Mouse (Mus musculus) liver, postnatal 0 days (tissue): ENCODE data around the gene Atcay. TPM values are rescaled to one million over a fixed set of nuclear protein-coding genes. Genes with fewer than 3 reads are reported as not detected.
"Not testable (repeated sequence)": the region's sequence is repeated elsewhere in the genome, so short reads cannot be mapped to it uniquely, and the experiment has no call there.

Experiments
- ATAC-seq: fragments of 200-750 bp; cut with Nextera tagmentation; 2 replicates; pipeline ENCODE4 v1.8.0; 2017; ENCODE audit warnings: mild to moderate bottlenecking, moderate library complexity
- DNase-seq: peaks from one replicate; pipeline ENCODE4 v3.0.0-alpha.2; 2016
- H3K27ac ChIP-seq: fragments of 300-500 bp; sonication (generic); 2 replicates; pipeline ENCODE4 v1.5.1; 2014; ENCODE audit warnings: antibody characterized with exemption, moderate library complexity, mild to moderate bottlenecking, low read depth
- H3K27me3 ChIP-seq: fragments of 300-500 bp; sonication (generic); 2 replicates; pipeline ENCODE4 v1.6.1; 2014; ENCODE audit warnings: low read length, control low read depth, mixed read lengths; ENCODE audit not compliant: insufficient read depth
- H3K36me3 ChIP-seq: fragments of 300-500 bp; sonication (generic); replicated peaks from 2 replicates; pipeline ENCODE4 v1.6.1; 2014; ENCODE audit warnings: mild to moderate bottlenecking, control low read depth, low read length, moderate library complexity, mixed read lengths; ENCODE audit not compliant: insufficient read depth
- H3K4me1 ChIP-seq: fragments of 300-500 bp; sonication (generic); 2 replicates; pipeline ENCODE4 v1.6.1; 2014; ENCODE audit warnings: antibody characterized with exemption, mild to moderate bottlenecking, control low read depth; ENCODE audit not compliant: insufficient read depth
- H3K4me2 ChIP-seq: fragments of 300-500 bp; sonication (generic); 2 replicates; pipeline ENCODE4 v1.6.1; 2014; ENCODE audit warnings: low read depth, mild to moderate bottlenecking, low read length, moderate library complexity, mixed read lengths
- H3K4me3 ChIP-seq: fragments of 300-500 bp; sonication (generic); 2 replicates; pipeline ENCODE4 v1.5.1; 2014; ENCODE audit warnings: low read depth, low read length
- H3K9ac ChIP-seq: fragments of 300-500 bp; sonication (generic); replicated peaks from 2 replicates; pipeline ENCODE4 v1.6.1; 2014; ENCODE audit warnings: mild to moderate bottlenecking, moderate library complexity
- H3K9me3 ChIP-seq: fragments of 300-500 bp; sonication (generic); 2 replicates; pipeline ENCODE4 v1.6.1; 2016; ENCODE audit warnings: mild to moderate bottlenecking, control low read depth, low read length, mixed read lengths
- CTCF ChIP-seq: sonication (generic); IDR thresholded peaks from 2 replicates; pipeline ENCODE4 v1.5.1; 2016; ENCODE audit warnings: antibody characterized with exemption, low read depth
- EP300 ChIP-seq: IDR thresholded peaks from 2 replicates; pipeline ENCODE4 v1.6.1; 2016; ENCODE audit warnings: antibody characterized with exemption, low read depth, mild to moderate bottlenecking
- WGBS: fragments of 180-500 bp; shearing (Covaris S2); extraction: QIAGEN DNeasy Blood & Tissue Kit; methylation state at CpG from one replicate; pipeline ENCODE4 v1.1.7; 2014; ENCODE audit not compliant: insufficient replicate concordance; 5-methylcytosine and 5-hydroxymethylcytosine counted together
- polyA plus RNA-seq: library from polyadenylated mRNA; unstranded; fragments of >200 nt; fragmentation: Nextera tagmentation; extraction: Ambion mirVana; gene quantifications from 2 replicates; pipeline ENCODE4 v1.2.1, GENCODE M21; 2015

Atcay gene
- polyA plus RNA-seq, 1 experiment from 2014 or later = not detected

- WGBS = under 1% methylated on average over 77 of the region's 77 CpGs
- 0 out of 2 replicates have a peak, but pooled peaks have one; percentile 67 for TF ChIP-seq EP300
- TF ChIP-seq CTCF = 0 out of 2 replicates have a peak, but pooled peaks have one; percentile 21
Observed at GRCm38 (mm10) chr10:81176466-81177271, 54.0 kb downstream of the Atcay start, which contains the start of gene Eef2. Gene Eef2, plus strand, starts transcription at chr10:81176631.

GRCm38 (mm10) chr10:81175936-81176465 lies 54.6 kb downstream of the Atcay start:
- Histone ChIP-seq H3K36me3 (peaks cover 34% of the 10 kb centered on the region), H3K27ac (peak overlapping the region; percentile 93), H3K4me3 (peak overlapping the region; percentile 82), H3K4me2 (peak overlapping the region; percentile 84), H3K9me3 (no peaks in the 10 kb centered on the region), H3K27me3 (no peaks in the 10 kb centered on the region), H3K4me1 (peaks cover 31% of the 10 kb centered on the region), H3K9ac (peak overlapping the region; percentile 51)
- TF ChIP-seq EP300 = no peak
- no peak for TF ChIP-seq CTCF
- no peak for ATAC-seq
- DNase-seq = no peak
- WGBS = 11% methylated on average over 13 of the region's 13 CpGs

More at GRCm38 (mm10) chr10:81176466-81177271, 54.0 kb downstream of the Atcay start, which contains the start of gene Eef2:
- Histone ChIP-seq H3K9ac (peak within 1 kb of the TSS; percentile 98), H3K36me3 (peaks cover 41% of the 10 kb centered on the region), H3K9me3 (no peaks in the 10 kb centered on the region), H3K4me2 (peak within 1 kb of the TSS; percentile 84), H3K4me1 (peaks cover 31% of the 10 kb centered on the region), H3K27me3 (no peaks in the 10 kb centered on the region), H3K4me3 (peak within 1 kb of the TSS; percentile 82), H3K27ac (peak within 1 kb of the TSS; percentile 93)
- peak; percentile 65 for ATAC-seq
- peak; percentile 99 for DNase-seq

GRCm38 (mm10) chr10:81175345-81175701 lies 55.3 kb downstream of the Atcay start:
- not testable (repeated sequence) for H3K9ac ChIP-seq, DNase-seq, ATAC-seq, H3K27me3 ChIP-seq, H3K9me3 ChIP-seq
- peak overlapping the region; percentile 84 for H3K4me2 ChIP-seq
- 9% methylated on average over 4 of the region's 4 CpGs for WGBS
- peaks cover 27% of the 10 kb centered on the region for H3K36me3 ChIP-seq
- peak overlapping the region; percentile 6; the same call in 1 of the 2 replicates for H3K4me3 ChIP-seq
- H3K4me1 ChIP-seq = peaks cover 31% of the 10 kb centered on the region
- peak overlapping the region; percentile 93 for H3K27ac ChIP-seq

- H3K27me3 ChIP-seq = no peaks in the 10 kb centered on the region
- H3K9me3 ChIP-seq = no peaks in the 10 kb centered on the region
- peak; percentile 25 for ATAC-seq
- H3K4me3 ChIP-seq = peak overlapping the region; percentile 6; the same call in 1 of the 2 replicates
- DNase-seq = peak; percentile 91
- H3K27ac ChIP-seq = peak overlapping the region; percentile 93
- H3K36me3 ChIP-seq = peaks cover 22% of the 10 kb centered on the region
- H3K4me1 ChIP-seq = peaks cover 31% of the 10 kb centered on the region
- H3K4me2 ChIP-seq = peak overlapping the region; percentile 84
- TF ChIP-seq CTCF (peak; percentile 98), EP300 (no peak)
- 9% methylated on average over 29 of the region's 29 CpGs for WGBS
- no peak overlapping the region for H3K9ac ChIP-seq
Observed at GRCm38 (mm10) chr10:81174617-81175344, 55.9 kb downstream of the Atcay start.

- peaks cover 33% of the 10 kb centered on the region for H3K4me1 ChIP-seq
- 7% methylated on average over 21 of the region's 21 CpGs for WGBS
- peak; percentile 12; the same call in 1 of the 2 replicates for ATAC-seq
Observed at GRCm38 (mm10) chr10:81173132-81173531, 57.5 kb downstream of the Atcay start.

GRCm38 (mm10) chr10:81169411-81169900 lies 61.2 kb downstream of the Atcay start:
- not testable (repeated sequence) for H3K36me3 ChIP-seq, H3K9ac ChIP-seq, H3K9me3 ChIP-seq, H3K27me3 ChIP-seq, DNase-seq, H3K4me3 ChIP-seq
- Histone ChIP-seq H3K4me2 (peak overlapping the region; percentile 43), H3K4me1 (peaks cover 22% of the 10 kb centered on the region), H3K27ac (peak overlapping the region; percentile 50; the same call in 1 of the 2 replicates)
- ATAC-seq = peak; percentile 45
- WGBS = 15% methylated on average over 8 of the region's 14 CpGs

More at GRCm38 (mm10) chr10:81173132-81173531, 57.5 kb downstream of the Atcay start:
- Histone ChIP-seq H3K9me3 (no peaks in the 10 kb centered on the region), H3K4me3 (0 out of 2 replicates have a peak overlapping the region, but pooled peaks have one; percentile 14), H3K27ac (peak overlapping the region; percentile 68), H3K36me3 (peaks cover 5% of the 10 kb centered on the region), H3K9ac (0 out of 2 replicates have a peak overlapping the region, but pooled peaks have one; percentile 17), H3K4me2 (peak overlapping the region; percentile 57), H3K27me3 (no peaks in the 10 kb centered on the region)
- TF ChIP-seq CTCF (peak; percentile 96), EP300 (no peak)
- peak; percentile 87 for DNase-seq
